Mouse (Mus musculus): ENCODE results near the gene Mrpl53. TPM values are rescaled to one million over a fixed set of nuclear protein-coding genes. Genes with fewer than 3 reads are reported as not detected.
A peak's percentile ranks its signal among the peaks of the same experiment; 100 is the strongest.

The Mrpl53 gene
- total RNA-seq (2021) = 10 to 100 TPM; 77.6 to 82.6 TPM
- long read RNA-seq, experiment 1, transcript Mrpl53-201 (3 exons, 695 nt) = major isoform, 56 of 58 reads
- long read RNA-seq, experiment 1, partial matches to known transcripts = 0 of 58 reads
- long read RNA-seq, experiment 1, other reads (novel, unspliced or antisense) = 1 of 58 reads
- long read RNA-seq, experiment 2, transcript Mrpl53-201 (3 exons, 695 nt) = major isoform, 34 of 49 reads
- long read RNA-seq, experiment 2, partial matches to known transcripts = 12 of 49 reads
- long read RNA-seq, experiment 2, other reads (novel, unspliced or antisense) = 3 of 49 reads

GRCm38 (mm10) chr6:83108762-83109668 lies at the start of gene Mrpl53:
Gene Mrpl53, plus strand, starts transcription at chr6:83109040.
- DNase-seq (ENCODE audit: low spot score in 2 of 2) = peak; percentile 66 to 73

GRCm38 (mm10) chr6:83065995-83066394 lies 42.8 kb upstream of the Mrpl53 start:
- no peak for DNase-seq (ENCODE audit: low spot score in 2 of 2)

- DNase-seq (ENCODE audit: low spot score in 2 of 2) = no peak
Observed at GRCm38 (mm10) chr6:83066441-83066840, 42.4 kb upstream of the Mrpl53 start.

- DNase-seq (ENCODE audit: low spot score in 2 of 2) = no peak
Observed at GRCm38 (mm10) chr6:83068221-83068620, 40.6 kb upstream of the Mrpl53 start.

- no peak for DNase-seq (ENCODE audit: low spot score in 2 of 2)
Observed at GRCm38 (mm10) chr6:83068706-83069487, 39.9 kb upstream of the Mrpl53 start.

- DNase-seq (ENCODE audit: low spot score in 2 of 2) = no peak
Observed at GRCm38 (mm10) chr6:83069488-83070246, 39.2 kb upstream of the Mrpl53 start.

GRCm38 (mm10) chr6:83070247-83070310 lies 38.8 kb upstream of the Mrpl53 start, which contains the start of gene Tlx2:
Gene Tlx2, minus strand, starts transcription at chr6:83070293.
- no peak for DNase-seq (ENCODE audit: low spot score in 2 of 2)

GRCm38 (mm10) chr6:83070311-83071219 lies 38.3 kb upstream of the Mrpl53 start:
- no peak for DNase-seq (ENCODE audit: low spot score in 2 of 2)

GRCm38 (mm10) chr6:83071220-83071619 lies 37.6 kb upstream of the Mrpl53 start:
- DNase-seq (ENCODE audit: low spot score in 2 of 2) = no peak

- no peak for DNase-seq (ENCODE audit: low spot score in 2 of 2)
Observed at GRCm38 (mm10) chr6:83074979-83075378, 33.9 kb upstream of the Mrpl53 start.

GRCm38 (mm10) chr6:83077630-83078323 lies 31.1 kb upstream of the Mrpl53 start, which contains the start of gene Pcgf1:
Gene Pcgf1, plus strand, starts transcription at chr6:83077869.
- peak in 1 of 2 experiments; percentile 38 for DNase-seq (ENCODE audit: low spot score in 2 of 2)

GRCm38 (mm10) chr6:83078324-83078858 lies 30.4 kb upstream of the Mrpl53 start:
- peak; percentile 95 to 97 for DNase-seq (ENCODE audit: low spot score in 2 of 2)

- no peak for DNase-seq (ENCODE audit: low spot score in 2 of 2)
Observed at GRCm38 (mm10) chr6:83080210-83080609, 28.6 kb upstream of the Mrpl53 start.

GRCm38 (mm10) chr6:83083497-83083896 lies 25.3 kb upstream of the Mrpl53 start:
- DNase-seq (ENCODE audit: low spot score in 2 of 2) = no peak

GRCm38 (mm10) chr6:83084477-83084876 lies 24.4 kb upstream of the Mrpl53 start:
- DNase-seq (ENCODE audit: low spot score in 2 of 2) = no peak

GRCm38 (mm10) chr6:83086121-83087035 lies 22.5 kb upstream of the Mrpl53 start, which contains the start of gene Lbx2:
Gene Lbx2, plus strand, starts transcription at chr6:83086367.
- DNase-seq (ENCODE audit: low spot score in 2 of 2) = no peak

- no peak for DNase-seq (ENCODE audit: low spot score in 2 of 2)
Observed at GRCm38 (mm10) chr6:83087205-83087925, 21.5 kb upstream of the Mrpl53 start.

GRCm38 (mm10) chr6:83087926-83088260 lies 20.9 kb upstream of the Mrpl53 start:
- no peak for DNase-seq (ENCODE audit: low spot score in 2 of 2)
